Mouse (Mus musculus) lung, postnatal 14 days (tissue): Measurements from ENCODE around the gene Cdc34.
A peak's percentile ranks its signal among the peaks of the same experiment; 100 is the strongest.

Experiments used
- DNase-seq: peaks from one replicate; pipeline ENCODE4 v3.0.0; 2021

Cdc34 gene

DNA sequence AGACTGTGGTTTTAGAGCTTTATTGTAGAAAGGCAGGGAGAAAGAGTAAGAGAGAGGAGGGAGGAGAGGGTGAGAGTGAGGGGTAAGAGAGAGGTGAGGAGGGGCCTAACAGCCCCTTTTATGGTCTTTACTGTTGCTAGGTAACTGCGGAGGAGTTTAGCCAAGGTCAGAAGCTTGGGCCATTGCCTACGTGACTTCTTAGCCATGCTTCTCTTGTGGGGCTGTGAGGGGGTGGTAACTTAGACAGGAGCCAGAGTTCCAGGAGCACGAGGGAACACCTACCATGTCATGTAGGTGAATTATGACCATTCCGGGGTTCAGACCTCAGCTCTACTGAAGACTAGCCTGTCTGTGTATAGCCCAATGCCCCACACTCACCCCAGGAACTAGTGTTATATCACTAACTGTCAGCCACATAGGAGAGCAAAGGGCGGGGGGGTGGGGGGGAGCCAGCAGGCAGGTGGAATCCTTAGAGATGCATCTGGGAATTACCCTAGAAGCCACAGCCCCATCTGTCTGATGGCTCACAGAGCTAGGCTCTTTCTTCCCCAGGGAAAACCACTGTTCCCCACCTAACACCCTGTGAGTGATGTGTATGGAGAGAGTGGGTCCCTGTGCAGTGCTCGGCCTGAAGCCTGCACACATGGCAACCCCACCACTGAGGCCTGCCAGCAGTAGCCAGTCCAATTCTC, 10.5 kb upstream of the Cdc34 start:
- no peak for DNase-seq

DNA sequence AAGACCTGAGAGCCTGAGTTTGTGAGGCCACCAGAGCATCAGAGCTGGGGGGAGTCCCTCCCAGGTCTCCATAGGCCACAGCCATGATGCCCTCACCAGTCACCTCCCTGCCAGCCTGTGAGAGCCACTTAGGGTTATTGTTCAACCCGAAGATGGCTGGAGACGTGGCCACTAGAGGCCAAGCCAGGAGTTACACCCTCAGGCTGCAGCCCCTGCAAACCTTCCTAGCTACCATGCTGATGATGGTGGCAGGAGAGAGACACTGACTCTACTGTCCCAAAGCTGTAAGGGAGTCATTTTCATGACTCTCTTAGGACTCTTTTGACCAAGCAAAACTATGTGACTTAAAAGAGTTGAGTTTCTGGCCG, 9.9 kb upstream of the Cdc34 start:
- no peak for DNase-seq

DNA sequence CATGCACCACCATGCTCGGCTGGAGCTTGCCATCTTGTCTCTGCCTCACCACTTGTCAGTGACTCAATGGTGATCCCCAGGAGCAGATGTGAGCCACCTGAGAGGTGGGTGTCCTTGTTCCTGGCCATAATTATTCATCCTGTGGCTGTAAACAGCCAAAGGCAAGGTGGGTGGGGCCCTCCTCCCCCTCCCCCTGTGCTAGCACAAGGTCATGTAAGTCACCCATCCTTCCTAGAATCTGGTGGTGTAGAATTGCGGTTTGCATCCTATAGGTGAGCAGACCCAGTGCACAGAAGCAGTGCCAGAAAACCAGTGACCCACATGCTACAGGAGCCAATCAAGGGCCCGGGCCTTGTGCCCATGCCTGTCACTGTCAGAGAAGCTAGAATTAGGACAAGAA, 8.9 kb upstream of the Cdc34 start:
- no peak for DNase-seq

DNA sequence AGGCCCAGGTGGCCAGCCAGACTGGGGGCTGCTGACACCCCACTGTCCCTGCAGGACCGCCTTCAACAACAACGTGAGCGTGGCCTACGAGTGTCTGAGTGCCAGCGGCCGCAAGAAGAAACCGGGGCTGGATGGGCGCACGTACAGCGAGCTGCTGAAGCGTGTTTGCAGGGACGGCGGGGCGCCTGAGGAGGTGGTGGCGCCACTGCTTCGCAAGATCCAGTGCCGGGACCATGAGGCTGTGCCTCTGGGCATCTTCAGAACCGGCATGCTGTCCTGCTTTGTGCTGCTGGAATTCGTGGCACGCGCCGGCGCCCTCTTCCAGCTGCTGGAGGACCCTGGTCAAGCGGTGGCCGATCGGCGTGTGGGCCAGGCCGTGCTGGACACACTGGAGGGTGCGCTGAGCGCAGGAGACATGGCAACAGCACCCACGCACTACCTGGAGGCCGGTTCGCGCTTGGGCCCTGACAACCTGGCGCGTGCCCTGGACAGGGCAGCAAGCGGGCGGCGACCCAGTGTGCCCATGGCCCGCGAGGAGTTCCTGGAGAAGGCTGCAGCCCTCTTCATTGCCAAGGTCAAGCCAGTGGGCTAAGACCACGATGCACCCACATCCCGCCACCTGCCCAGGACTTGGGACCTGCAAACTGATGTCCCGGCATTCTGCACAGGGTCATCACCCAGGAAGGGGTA, 6.5 kb upstream of the Cdc34 start:
- DNase-seq, result no peak

DNA sequence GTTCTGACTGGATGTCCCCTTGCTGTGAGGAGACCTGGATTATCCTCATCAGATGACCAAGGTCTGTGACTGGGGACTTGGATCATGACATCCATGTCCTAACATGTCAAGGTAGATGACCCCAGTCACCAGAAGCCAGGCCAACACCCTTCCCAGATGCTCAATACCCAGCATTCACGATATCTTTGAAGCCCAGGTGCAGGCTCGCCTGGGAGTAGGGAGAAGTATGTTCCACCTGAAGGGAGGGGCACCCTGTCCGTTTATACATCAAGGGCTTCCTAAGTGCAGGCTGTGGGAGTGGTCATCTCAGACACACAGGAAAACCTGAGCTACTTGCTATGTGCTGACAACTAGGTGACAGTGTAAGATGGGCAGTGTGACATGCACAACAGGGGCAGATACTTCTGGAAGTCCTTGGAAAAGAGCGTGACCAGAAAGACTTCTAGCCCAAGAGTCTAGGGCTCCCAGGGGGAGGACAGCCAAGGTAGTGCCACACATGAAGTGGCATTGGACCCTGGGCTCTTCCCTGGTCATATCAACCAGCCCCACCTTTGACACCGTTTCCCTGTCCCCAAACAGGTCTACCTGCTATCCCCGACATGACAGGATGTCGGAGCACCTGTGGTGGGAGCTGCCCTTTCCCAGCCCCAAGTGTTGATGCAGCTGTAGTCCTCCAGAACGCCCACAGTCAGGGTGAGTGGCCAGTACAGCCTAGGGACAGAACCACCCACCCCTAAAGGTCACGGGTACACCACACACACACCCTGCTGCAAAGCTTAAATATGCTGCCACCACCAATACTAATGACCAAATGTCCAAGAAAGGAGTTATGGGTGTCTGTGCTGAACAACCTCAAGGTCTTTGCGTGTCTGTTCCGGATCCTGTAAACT, 1.1 kb upstream of the Cdc34 start:
- no peak for DNase-seq

DNA sequence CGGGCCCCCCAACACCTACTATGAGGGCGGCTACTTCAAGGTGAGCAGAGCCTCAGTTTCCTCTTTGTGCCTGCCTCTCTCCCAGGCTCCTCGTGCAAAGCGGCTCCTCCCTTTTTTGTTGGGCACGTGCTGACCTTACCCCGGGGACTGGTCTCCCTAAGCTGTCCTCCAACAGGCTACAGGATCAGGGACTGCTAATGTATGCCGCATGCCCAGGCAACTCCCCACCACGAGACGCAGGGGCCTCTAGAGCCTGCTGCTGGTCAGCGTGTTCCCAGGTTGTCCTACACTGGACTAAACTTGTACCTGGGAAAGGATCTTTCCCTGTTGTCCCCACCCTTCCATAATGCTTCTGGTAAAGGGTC, 538 bp downstream of the Cdc34 start:
- DNase-seq, result peak; percentile 25

DNA sequence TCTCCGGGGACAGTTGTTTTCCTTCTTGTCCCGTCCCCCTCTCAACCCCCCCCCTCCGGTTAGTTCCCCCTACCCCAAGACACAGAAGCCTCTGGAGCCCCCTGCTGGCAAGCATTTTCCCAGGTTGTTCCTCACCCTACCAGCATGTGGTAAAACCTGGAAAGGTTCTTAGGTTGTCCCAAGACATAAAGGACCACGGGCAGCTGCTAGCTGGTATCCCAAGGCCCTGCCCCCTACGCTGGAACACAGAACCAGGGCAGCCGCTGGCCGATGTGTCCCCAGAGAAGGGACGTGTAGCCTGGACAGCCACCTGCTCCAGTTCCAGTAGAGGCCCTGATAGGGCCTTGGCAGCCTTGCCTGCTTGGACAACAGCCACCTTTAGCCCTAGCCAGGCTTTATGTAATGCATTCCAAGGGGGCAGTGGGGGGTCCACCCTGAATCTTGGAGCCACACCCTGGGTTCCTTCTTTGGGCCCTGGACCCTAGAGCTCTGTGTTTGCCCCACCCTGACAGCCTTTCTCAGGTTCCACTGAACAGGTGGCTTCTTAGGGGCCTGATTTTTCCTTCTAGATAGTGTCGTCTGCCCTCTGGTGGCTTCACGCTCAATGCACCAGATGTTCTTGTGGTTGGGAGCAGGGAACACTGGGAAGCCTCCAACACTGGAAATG, 1.1 kb downstream of the Cdc34 start:
- peak; percentile 67 for DNase-seq

DNA sequence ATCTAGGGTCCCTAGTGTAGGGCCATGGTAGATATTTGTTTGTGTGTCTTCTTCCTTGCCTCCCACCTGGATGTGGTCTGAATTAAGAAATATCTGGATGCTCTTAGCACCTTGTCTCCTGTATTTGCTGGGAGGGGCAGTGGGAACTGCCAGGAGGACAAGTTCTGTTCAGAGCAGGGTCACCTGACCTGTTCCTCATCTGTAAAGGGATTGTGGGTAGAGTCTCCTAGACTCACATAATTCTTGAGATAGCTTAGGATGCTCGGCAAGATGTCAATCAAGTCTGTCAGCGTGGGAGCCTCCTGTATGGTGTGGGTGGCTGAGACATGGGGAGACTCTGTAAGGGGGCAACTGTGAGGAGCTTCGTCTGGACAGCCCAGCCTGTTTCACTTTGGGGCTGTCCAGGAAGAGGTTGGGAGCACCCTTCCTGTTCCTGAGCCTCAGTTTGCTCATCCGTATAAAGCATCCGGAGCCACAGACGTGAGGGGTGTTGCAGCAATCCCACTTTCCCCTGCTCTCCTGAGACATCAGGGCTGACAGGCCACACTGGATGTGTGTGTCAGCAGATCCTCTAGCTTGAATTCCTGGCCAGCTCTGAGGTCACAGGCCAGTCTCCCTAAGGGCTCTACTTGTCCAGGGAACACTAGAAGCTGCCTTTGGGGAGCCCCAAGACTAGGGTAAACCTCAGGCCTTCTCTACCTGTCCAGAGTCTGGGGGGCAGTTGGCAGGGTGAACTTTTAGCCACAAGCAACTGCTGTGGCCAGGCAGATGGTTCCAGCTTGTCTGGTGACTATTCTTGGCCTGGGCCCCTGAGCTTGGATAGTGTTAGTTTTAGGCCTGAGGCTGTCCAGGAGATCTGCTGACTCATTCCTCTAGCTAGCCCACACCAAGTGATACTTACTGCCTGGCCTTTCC, 2.0 kb downstream of the Cdc34 start:
- no peak for DNase-seq

DNA sequence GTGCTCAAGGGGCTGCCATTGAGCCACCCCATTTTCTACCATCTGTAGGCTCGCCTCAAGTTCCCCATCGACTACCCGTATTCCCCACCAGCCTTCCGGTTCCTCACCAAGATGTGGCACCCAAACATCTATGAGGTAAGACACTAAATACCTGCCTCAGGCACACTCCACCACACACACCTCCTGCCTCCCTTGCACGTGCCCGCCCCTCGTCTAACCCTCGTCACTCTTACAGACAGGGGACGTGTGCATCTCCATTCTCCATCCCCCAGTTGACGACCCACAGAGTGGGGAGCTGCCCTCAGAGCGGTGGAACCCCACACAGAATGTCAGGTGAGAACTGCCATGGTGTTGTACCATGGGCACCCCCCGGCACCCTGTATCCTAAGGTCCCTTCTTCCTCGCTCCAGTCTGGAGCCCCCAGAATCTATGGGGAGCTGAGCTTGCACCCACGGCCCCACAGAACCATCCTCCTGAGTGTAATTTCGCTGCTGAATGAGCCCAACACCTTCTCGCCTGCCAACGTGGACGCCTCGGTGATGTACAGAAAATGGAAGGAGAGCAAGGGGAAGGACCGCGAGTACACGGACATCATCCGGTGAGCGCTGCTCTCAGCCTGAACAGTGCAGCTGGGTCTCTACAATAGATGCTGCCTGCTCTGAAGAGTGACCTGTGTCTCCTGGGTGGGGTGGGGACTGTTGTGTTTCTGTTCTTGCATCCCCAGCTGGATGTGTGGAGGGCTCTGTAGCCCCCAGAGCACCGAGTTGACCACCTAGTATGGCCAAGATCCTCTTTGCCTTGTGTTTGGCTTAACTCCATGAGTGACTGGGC, 3.0 kb downstream of the Cdc34 start:
- no peak for DNase-seq

DNA sequence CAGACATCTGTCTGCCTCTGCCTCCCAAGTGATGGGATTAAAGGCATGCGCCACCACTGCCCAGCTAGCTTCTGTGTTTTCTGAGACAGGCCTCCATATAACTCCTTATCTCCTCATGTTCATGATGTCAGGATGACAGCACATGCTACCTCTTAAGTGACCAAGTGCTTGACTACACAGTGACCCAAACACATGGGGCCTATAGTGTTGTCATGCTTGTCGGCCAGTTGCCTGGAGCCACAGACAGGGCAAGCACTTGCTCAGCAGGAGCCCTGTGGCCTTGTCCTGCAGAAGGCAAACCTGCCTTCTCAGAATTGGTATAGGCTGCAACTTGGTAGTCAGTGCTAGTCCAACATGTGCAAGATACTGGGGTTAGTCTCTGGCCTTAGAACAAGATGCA, 4.2 kb downstream of the Cdc34 start:
- DNase-seq, result no peak

DNA sequence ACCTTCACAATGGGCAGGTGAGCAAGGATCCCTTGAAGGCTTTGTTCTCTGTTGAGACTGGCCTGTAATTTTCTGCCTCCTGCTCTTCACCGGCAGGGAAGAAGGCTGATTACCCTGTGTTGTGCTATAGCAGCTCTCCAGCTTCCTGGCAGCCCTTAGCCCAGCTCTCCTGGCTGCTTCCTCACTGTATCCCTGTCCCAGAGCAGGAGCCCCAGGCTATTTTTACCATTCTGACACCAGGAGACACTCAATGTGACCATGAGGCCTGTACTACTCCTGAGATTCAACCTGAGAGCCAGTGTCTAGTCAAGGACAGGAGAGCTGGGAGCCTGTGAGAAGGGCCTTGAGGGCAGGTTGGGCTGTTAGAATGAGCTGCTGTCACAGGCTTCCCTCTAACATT, 4.7 kb downstream of the Cdc34 start:
- DNase-seq, result no peak

DNA sequence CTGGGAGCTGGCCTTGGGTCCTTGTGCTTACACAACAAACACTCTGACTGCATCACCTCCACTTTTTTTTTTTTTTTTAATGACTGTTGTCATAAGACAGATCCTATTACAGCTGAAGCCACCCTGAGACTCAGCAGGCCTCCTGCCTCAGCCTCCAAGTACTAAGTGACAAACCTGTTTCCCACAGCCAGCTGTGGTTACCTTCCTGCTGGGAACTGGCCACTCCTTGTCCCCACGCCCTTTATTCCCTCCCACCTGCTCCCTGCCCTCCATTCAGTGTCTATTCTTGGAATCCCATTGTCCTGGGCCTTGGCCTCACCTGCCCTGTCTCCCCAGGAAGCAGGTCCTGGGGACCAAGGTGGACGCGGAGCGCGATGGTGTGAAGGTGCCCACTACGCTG, 5.5 kb downstream of the Cdc34 start:
- no peak for DNase-seq

DNA sequence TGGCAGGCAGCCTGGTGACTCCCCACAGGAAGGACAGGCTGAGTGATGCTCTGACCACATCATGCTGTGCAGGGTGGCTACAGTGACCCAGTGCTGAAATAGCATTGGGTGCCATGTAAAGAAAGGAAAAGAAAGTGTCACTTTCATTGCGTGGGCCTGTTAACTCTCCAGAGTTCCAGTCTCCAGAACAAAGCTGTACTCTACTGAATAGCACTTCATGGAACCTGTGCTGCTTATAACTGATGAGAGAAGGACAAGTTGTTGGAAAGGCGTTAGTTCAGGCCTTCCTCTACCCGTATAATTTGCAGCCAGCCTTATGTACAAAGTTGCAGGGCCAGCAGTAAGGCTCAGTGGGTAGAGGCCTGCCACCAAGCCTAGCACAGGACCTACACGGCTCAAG, 6.7 kb downstream of the Cdc34 start, which contains the start of gene Gzmm:
Gene Gzmm, plus strand, starts transcription at position 301 of the 400 bp plus-strand sequence.
- no peak for DNase-seq

DNA sequence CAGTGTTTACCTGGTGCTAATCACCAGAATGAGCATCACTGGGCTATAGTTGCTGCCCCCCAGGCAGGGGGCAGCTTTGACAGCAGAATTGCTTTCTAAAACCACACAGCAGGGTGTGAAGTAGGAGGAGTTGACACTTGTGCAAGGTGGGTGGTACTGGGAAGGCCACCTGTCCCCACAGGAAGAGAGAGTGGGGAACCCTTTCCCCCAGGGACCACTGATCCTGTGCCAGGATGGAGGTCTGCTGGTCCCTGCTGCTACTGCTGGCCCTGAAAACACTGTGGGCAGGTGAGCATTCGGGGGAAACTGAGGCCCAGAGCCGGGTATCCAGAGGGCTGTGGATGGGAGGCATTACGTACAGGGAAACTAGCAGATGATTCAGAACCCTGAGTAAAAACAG, 7.2 kb downstream of the Cdc34 start:
- no peak for DNase-seq

DNA sequence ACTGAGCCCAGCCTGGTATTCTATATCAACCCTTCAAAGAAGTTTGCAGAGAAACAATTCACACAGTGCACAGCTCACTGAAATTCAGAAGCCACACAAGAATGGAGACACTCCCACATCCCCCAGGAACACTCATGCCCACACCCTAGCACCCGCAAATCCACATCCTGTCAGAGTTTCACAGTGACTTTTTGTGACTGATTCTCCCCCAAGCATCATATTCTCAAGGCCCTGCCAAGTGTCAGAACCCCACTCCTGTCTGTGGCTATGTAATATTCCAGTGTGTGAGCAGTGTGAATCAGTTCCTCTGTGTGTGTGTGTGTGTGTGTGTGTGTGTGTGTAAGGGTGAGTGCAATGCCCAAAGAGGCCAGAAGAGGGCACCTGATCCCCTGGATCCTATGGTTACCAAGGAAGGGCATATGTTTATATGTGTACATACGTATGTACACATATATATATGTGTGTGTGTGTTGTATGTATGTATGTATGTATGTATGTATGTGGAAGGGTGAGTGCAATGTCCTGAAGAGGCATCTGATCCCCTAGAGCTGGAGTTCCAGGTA, 10.1 kb downstream of the Cdc34 start:
- DNase-seq, result no peak

DNA sequence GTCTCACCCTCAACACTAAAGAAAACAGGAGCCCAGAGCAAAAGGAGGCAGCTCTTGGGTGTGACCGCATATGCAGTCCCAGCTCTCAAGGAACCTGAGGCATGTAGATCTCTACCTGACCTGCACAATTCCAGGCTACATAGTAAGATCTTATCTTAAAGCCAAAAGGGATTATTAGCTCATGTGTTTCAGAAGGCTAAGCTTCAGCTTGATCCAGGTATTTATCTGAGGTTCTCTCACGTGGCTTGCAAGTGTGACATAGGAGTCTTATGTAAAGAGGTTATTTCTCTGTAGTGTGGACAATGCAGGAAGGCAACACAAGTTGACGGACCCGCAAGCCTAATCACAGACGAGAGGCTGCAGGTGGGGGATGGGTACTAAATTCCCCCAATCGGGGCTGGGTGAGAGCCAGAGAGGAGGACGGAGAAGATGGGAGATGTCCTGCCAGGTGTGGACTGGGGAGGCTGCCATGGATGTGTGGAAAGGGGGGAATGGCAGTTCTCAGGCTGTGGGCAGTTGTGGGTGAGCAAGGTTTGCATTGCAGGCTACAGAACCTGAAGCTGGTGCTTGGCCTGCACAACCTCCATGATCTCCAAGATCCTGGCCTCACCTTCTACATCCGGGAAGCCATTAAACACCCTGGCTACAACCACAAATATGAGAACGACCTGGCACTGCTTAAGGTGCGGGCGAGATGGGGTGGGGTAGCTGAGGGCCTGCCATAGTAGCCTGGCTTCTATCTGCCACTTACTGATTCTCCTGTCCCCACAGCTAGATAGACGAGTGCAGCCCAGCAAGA, 11.8 kb downstream of the Cdc34 start:
- DNase-seq, result no peak

DNA sequence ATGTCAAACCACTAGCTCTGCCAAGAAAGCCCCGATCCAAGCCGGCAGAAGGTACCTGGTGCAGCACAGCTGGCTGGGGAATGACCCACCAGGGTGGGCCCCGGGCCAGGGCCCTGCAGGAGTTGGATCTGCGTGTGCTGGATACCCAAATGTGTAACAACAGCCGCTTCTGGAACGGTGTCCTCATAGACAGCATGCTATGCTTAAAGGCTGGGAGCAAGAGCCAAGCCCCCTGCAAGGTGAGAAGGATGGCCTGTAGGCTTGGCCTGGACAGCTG, 12.3 kb downstream of the Cdc34 start:
- DNase-seq, result no peak

DNA sequence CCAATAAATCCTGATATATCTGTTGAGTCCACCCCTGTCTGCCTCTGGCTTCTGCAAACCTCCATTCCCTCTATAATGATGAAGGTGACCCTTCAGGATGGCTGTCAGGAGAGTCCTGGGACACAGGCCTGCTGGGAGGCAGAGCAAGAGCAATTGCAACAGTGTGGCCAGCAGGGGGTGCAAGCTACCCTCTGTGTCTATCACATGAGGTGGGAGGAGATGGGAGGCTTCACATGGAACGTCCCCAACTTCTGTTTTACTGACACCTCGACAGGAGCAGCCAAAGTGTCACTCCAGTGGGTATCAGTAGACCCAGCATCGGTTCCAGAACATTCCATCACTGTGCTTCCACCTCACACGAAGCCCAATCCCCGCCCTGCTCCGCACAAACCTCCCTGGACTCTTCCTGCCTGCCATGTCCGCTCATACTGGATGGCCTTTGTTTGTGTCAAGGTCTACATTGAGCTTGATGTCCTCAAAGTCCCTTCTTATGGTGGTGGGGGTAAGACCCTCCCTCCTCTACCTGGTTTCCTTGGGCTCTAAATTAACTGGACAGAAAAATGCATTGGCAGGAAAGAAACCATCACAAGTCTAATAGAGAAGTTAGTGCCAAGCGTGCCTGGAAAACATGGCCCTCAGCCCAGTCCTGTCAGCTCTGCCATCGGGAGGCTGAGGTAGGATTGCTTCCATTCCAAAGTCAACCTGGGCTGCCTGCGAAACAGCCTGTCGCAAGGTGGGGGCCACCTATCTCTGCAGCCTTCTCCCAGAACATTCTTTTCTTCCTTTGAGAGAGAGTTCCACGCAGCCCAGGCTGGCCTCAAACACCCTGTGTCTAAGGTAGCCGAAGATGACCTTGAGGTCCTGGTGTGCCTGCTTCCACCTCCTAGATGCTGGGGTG, 13.5 kb downstream of the Cdc34 start:
- peak; percentile 87 for DNase-seq

DNA sequence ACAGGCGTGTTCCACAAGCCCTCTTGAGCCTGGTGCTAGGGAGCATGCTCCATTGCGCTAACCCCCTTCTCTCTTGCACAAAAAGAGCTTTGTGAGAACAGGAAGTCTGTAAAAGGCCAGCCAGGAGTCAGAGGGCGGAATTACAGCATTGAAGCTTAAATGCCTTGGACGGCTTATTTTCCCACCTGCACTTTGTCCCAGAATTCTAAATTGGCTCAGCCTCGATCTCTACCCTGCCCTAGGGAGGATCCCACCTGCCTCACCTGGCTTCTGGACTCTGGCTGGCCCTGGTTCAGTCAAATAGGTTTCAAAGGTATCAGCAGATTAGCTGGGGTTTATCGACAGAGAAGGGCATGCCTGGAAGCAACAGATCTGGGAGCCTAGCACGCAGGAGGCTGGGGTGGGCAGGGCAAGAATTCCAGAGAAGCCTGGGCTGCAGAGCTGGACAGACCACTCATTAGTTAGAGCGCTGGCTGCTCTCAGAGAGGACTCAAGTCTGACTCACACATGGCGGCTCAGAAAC, 14.2 kb downstream of the Cdc34 start:
- peak; percentile 36 for DNase-seq
